Mouse (Mus musculus) ES-E14 (cell line): ENCODE results near the gene Usp36. TPM values are rescaled to one million over a fixed set of nuclear protein-coding genes. Genes with fewer than 3 reads are reported as not detected.

Experiments used
- DNase-seq: peaks from one replicate; pipeline ENCODE4 v3.0.0-alpha.2; 2013; ENCODE audit warnings: low read depth, low spot score
- H3K27ac ChIP-seq: 2 replicates; pipeline ENCODE4 v1.5.1; 2012; ENCODE audit warnings: low read depth, mild to moderate bottlenecking, low read length, moderate library complexity, mixed read lengths; ENCODE audit not compliant: poor library complexity, insufficient read depth, severe bottlenecking
- H3K36me3 ChIP-seq: 2 replicates; pipeline ENCODE4 v1.6.1; 2012; ENCODE audit warnings: mild to moderate bottlenecking, low read length, moderate library complexity, mixed read lengths; ENCODE audit not compliant: control insufficient read depth, poor library complexity, insufficient read depth, severe bottlenecking
- H3K4me1 ChIP-seq, 2 experiments: fragments of 150-350 bp in 1 of 2; sonication (generic) in 1 of 2; 2 replicates each; pipeline ENCODE4 v1.6.1; 2012; ENCODE audit warnings: low read length in 2 of 2, mild to moderate bottlenecking in 1 of 2, mixed read lengths in 1 of 2; ENCODE audit not compliant: control insufficient read depth in 2 of 2, insufficient read depth in 2 of 2, poor library complexity in 1 of 2
- H3K4me3 ChIP-seq, 2 experiments: fragments of 150-350 bp in 1 of 2; sonication (generic) in 1 of 2; 2 replicates each; pipeline ENCODE4 v1.5.1; 2012; ENCODE audit warnings: low read length in 2 of 2, low read depth in 1 of 2, mild to moderate bottlenecking in 1 of 2, mixed read lengths in 1 of 2; ENCODE audit not compliant: insufficient read depth in 1 of 2, poor library complexity in 1 of 2, severe bottlenecking in 1 of 2
- H3K9ac ChIP-seq: 2 replicates; pipeline ENCODE4 v1.6.1; 2012; ENCODE audit warnings: low read depth, mild to moderate bottlenecking, low read length, mixed read lengths; ENCODE audit not compliant: poor library complexity, insufficient read depth, severe bottlenecking
- H3K9me3 ChIP-seq: fragments of 150-350 bp; sonication (generic); 2 replicates; pipeline ENCODE4 v1.6.1; 2012; ENCODE audit warnings: low read depth, mild to moderate bottlenecking, low read length; ENCODE audit not compliant: control insufficient read depth, insufficient read depth
- CHD2 ChIP-seq: IDR thresholded peaks from 2 replicates; pipeline ENCODE4 v1.6.1; 2014; ENCODE audit warnings: mild to moderate bottlenecking, low read depth, low read length, inconsistent platforms
- HCFC1 ChIP-seq: IDR thresholded peaks from 2 replicates; pipeline ENCODE4 v1.6.1; 2012; ENCODE audit warnings: low read length, inconsistent platforms, borderline replicate concordance; ENCODE audit not compliant: insufficient read depth
- MAFK ChIP-seq: IDR thresholded peaks from 2 replicates; pipeline ENCODE4 v1.6.1; 2014; ENCODE audit warnings: mild to moderate bottlenecking, low read depth, low read length, inconsistent platforms; ENCODE audit not compliant: insufficient read depth
- ZC3H11A ChIP-seq: IDR thresholded peaks from 2 replicates; pipeline ENCODE4 v1.6.1; 2012; ENCODE audit warnings: low read depth, mild to moderate bottlenecking, inconsistent platforms, low read length, borderline replicate concordance
- ZNF384 ChIP-seq: IDR thresholded peaks from 2 replicates; pipeline ENCODE4 v1.6.1; 2012; ENCODE audit warnings: low read depth, low read length, inconsistent platforms
- in situ Hi-C, 2 experiments: fragments of 600-800 bp; cut with MboI; formaldehyde crosslinking; loops; one replicate each; pipeline ENCODE4 v1.15.1; 2025; ENCODE audit warnings: low sequenced_read_pairs in 2 of 2, inconsistent platforms in 1 of 2; ENCODE audit not compliant: unreplicated experiment in 2 of 2
- total RNA-seq: library from RNA; depleted of rRNA; stranded (reverse); fragments of 300-350 nt; gene quantifications from 2 replicates; pipeline ENCODE4 v1.2.3, GENCODE M21; 2012

The Usp36 gene
- total RNA-seq, 1 experiment = 41.7 TPM

- no peak overlapping the region for H3K9ac ChIP-seq
Observed at GRCm38 (mm10) chr11:118322647-118323046, 32.6 kb upstream of the Usp36 start.

DNA sequence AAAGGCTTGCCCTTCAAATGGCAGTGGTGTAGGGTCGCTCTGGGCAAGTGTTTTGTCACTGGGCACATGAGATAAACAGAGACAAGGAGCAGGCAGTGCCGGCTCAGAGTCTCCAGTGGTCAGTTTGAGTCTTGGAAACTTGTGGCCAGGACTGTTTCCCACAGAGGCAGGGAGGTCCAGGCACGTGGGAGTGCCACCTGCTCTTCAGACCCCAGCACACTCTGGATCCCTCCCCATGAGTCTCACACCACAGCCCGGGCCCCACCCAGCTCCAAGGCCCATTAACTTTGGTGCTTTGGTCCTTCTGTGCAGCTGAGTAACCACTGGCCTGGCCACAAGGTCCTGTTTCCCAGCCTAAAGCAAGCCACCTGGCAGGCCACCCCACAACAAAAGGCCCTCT lies 31.9 kb upstream of the Usp36 start:
- TF ChIP-seq HCFC1 (no peak), ZNF384 (no peak), ZC3H11A (no peak), CHD2 (no peak), MAFK (no peak)
- no peak overlapping the region for H3K27ac ChIP-seq
- peaks cover 2 to 11% of the 10 kb centered on the region in 2 experiments; a peak in 3 of 4 replicates for H3K4me1 ChIP-seq
- in situ Hi-C loops = no loop called here
- no peak overlapping the region for H3K4me3 ChIP-seq
- no peaks in the 10 kb centered on the region for H3K9me3 ChIP-seq
- no peaks in the 10 kb centered on the region for H3K36me3 ChIP-seq
- no peak overlapping the region for H3K9ac ChIP-seq
- no peak for DNase-seq

More at GRCm38 (mm10) chr11:118322647-118323046, 32.6 kb upstream of the Usp36 start:
- Histone ChIP-seq H3K4me1 (peaks cover 2 to 12% of the 10 kb centered on the region in 2 experiments; a peak in 3 of 4 replicates), H3K36me3 (no peaks in the 10 kb centered on the region), H3K9me3 (no peaks in the 10 kb centered on the region), H3K4me3 (no peak overlapping the region), H3K27ac (no peak overlapping the region)
- in situ Hi-C loops = no loop called here
- TF ChIP-seq HCFC1 (no peak), MAFK (no peak), ZC3H11A (no peak), CHD2 (no peak), ZNF384 (no peak)
- no peak for DNase-seq

- Histone ChIP-seq H3K9ac (no peak overlapping the region), H3K36me3 (no peaks in the 10 kb centered on the region), H3K4me3 (no peak overlapping the region), H3K27ac (no peak overlapping the region), H3K4me1 (peaks cover 0 to 7% of the 10 kb centered on the region in 2 experiments; a peak in 1 of 4 replicates), H3K9me3 (no peaks in the 10 kb centered on the region)
- DNase-seq = no peak
- in situ Hi-C loops = no loop called here
- no peak for TF ChIP-seq ZNF384
- no peak for TF ChIP-seq ZC3H11A
- TF ChIP-seq HCFC1 = no peak
- TF ChIP-seq MAFK = no peak
- no peak for TF ChIP-seq CHD2
Observed at GRCm38 (mm10) chr11:118321500-118321899, 31.5 kb upstream of the Usp36 start.

DNA sequence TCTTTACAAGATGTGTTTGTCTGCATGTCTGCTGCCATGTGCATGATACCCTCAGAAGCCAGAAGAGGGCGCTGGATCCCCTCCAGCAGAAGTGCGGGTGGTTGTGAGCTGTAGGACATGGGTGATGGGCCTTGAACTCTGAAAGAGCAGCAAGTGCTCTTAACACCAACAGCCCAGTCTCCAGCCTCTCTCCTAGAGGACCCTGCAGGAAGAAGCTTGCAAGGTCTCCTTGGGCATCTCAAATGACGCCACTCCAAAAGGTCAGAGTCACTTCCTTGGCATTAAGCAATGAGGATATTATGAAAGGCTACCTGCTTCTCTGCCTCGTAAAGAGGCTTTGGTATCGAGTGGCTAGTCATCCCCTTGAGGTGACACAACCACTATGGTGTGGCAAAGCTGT lies 28.6 kb upstream of the Usp36 start:
- no peak for TF ChIP-seq MAFK
- Histone ChIP-seq H3K9ac (no peak overlapping the region), H3K4me1 (peaks cover 0 to 4% of the 10 kb centered on the region in 2 experiments; a peak in 1 of 4 replicates), H3K4me3 (no peak overlapping the region), H3K27ac (no peak overlapping the region), H3K9me3 (no peaks in the 10 kb centered on the region), H3K36me3 (no peaks in the 10 kb centered on the region)
- in situ Hi-C loops = no loop called here
- DNase-seq = no peak

GRCm38 (mm10) chr11:118317129-118317528 lies 27.1 kb upstream of the Usp36 start:
- Histone ChIP-seq H3K27ac (no peak overlapping the region), H3K4me3 (no peak overlapping the region), H3K9me3 (no peaks in the 10 kb centered on the region), H3K4me1 (peaks cover 0 to 4% of the 10 kb centered on the region in 2 experiments; a peak in 1 of 4 replicates), H3K36me3 (no peaks in the 10 kb centered on the region), H3K9ac (no peak overlapping the region)
- TF ChIP-seq MAFK (no peak), ZC3H11A (0 out of 2 replicates have a peak, but pooled peaks have one; percentile 3)
- in situ Hi-C loops = no loop called here
- DNase-seq = peak; percentile 78
